Mouse (Mus musculus): Measurements from ENCODE around the gene Adgrl3.

GRCm38 (mm10) chr5:81156281-81156680 is 136.3 kb downstream of the Adgrl3 start:
- no peak for TF ChIP-seq EP300 (IDR thresholded peaks at IDR 0.05; ENCODE audit: low read depth)
- TF ChIP-seq CTCF (IDR thresholded peaks at IDR 0.05; ENCODE audit: low read depth), result no peak
